Mouse (Mus musculus): Measurements from ENCODE around the gene Tmsb15b1.
A peak's percentile ranks its signal among the peaks of the same experiment; 100 is the strongest.
"Not testable (repeated sequence)": the region's sequence is repeated elsewhere in the genome, so short reads cannot be mapped to it uniquely, and the experiment has no call there.

Tmsb15b1 gene

DNA sequence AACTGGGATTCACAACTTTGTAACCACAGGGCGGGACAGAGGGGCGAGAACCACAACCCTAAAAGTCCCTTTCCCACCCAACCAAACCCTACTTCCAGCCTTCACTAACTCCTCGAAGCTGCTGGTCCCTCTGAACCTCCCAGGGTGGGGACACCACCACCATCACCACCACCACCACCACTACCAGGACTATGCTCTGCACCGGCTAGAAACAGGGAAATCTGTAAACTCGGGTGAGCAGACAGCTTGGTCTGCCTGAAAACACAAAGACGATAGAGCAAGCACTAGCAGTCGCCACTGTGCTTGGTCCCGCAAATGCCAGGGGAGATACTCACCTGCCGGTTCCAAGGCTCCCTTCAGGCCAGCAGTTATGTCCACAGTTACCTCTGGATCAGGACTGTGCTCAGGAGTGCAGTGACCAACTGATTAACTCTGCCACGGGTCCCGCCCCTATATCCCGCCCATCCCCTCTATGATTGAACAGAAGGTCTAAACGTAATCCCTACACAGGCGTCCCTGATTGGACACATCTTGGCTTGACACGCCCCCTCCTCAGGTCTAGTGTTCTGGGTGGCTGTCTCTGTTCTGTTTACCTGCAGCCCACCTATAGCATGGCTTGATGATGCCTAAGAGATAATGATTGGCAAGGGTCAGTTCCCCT lies at the start of gene Tmsb15b1, which contains the start of gene Tmsb15l:
Gene Tmsb15b1 (minus strand): TSS at position 451 of the 661 bp plus-strand sequence.
Gene Tmsb15l (minus strand): TSS at position 446 of the 661 bp plus-strand sequence.
- DNase-seq, result peak; percentile 91

GRCm38 (mm10) chrX:137019310-137019709 lies 42.6 kb upstream of the Tmsb15b1 start:
- no peak for DNase-seq

DNA sequence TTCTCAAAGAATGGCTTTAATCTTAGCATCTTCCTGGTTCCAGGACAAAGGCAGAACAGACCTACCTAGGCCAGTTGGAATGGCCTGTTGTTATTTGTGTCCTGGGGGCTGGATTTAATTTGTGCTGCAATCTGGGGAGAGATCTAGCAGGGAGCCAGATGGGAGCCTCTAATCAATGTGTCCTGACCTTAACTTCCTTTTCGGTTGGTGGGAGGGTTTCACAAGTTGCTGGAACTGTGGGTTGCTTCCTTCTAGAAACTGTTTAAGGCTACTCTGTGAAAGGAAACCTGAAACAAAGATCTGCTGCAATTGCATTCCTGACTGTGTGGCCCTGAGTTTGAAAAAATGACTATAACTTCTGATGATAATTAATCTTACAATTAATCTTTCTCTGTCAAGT lies 41.0 kb upstream of the Tmsb15b1 start:
- no peak for DNase-seq

DNA sequence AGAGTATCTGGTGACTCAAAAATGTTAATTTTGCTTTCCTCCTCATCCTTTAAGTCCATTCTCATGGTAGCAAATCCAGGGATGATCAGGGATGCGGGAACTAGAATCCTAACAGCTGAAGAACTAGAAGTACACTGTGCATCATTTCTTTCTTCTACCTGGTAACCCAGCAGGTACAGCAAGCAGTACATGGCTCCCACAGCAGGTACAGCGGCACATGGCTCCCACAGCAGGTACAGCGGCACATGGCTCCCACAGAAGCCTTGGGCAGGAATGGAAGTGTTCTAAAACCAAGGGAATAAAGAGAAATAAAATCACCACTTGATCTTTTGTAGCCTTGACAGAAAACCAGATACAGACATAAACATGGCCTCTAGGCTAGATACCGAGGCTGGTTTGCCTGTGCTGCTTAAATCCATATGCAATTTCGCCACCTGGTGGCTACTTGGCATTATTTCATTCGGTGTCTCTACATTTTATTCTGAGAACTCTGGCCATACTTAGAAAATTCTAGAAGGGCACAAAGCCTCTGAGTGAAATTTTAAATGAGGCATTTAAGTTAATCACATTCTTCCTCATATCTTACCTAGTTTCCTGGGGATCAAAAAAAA lies 38.5 kb upstream of the Tmsb15b1 start:
- DNase-seq, result peak; percentile 27

- no peak for DNase-seq
These were observed 19.6 kb upstream of the Tmsb15b1 start for GRCm38 (mm10) chrX:136996256-136996655.

GRCm38 (mm10) chrX:136993641-136994040 lies 17.0 kb upstream of the Tmsb15b1 start:
- DNase-seq, result no peak

GRCm38 (mm10) chrX:136992978-136993547 lies 16.4 kb upstream of the Tmsb15b1 start, which contains the start of gene Zcchc18:
TSS of gene Zcchc18 (plus strand) at chrX:136993155.
- DNase-seq, result peak; percentile 90

- peak; percentile 14 for DNase-seq
These were observed 15.7 kb upstream of the Tmsb15b1 start for GRCm38 (mm10) chrX:136992191-136992965.

- no peak for DNase-seq
These were observed 14.6 kb upstream of the Tmsb15b1 start for GRCm38 (mm10) chrX:136991274-136991673.

DNA sequence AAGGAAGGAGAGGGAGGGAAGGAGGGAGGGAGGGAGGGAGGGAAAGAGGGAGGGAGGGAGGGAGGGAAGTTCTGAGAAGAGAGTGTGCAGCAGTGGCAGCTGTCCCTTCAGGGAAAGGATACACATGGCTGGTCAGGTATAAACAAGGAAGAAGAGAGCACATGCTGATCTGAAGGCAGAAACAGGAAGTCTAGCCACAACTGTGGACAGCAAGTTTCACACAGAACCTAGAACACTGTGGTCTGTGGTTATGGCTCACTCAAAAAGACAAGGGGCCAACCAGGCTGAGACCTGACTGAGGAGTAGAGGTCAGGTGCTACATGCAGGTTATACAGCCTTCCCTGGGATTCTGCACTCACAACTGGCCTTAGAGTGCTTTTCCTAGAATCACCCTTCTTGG lies 9.4 kb upstream of the Tmsb15b1 start:
- no peak for DNase-seq

DNA sequence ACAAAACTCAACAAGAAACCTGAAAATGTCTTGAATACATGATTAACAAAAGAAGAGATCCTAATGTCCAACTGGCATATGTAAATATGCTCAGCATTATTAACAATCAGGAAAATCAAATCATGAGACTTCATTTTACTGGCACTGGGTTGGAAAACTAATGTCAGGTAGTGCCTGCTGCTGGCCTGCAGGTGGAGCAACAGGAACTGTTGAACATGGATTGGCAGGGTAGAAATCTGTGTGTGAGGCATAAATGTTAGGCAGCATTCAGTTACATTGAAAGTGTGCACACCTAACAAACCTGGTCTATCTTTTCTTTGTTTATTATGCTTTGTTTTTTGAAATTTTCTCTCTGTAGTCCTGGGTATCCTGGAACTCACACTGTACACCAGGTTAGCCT lies 1.9 kb upstream of the Tmsb15b1 start:
- no peak for DNase-seq

DNA sequence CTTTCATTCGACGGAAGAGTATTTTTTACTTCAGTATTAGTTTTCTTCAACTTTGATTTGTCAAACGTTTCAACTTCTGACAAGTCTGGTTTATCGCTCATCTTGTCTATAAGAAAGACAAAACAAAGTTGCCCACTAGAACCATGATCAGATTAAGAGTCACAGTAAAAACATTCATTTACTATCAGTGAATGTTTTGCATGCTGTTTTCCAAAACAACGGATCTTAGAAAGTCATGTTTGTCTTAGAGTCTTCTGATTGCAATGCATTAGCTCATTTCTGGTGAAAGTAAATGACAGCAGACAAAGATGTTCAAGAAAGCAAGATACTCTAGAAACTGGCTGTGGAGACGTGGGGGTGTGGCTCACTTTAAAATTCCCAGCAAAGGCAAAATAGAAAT lies 1.3 kb downstream of the Tmsb15b1 start, which contains the start of gene Tmsb15b2:
Gene Tmsb15b2 (minus strand): TSS at position 101 of the 400 bp plus-strand sequence.
- DNase-seq, result not testable (repeated sequence)

GRCm38 (mm10) chrX:136959688-136960087 lies 17.0 kb downstream of the Tmsb15b1 start:
- no peak for DNase-seq

DNA sequence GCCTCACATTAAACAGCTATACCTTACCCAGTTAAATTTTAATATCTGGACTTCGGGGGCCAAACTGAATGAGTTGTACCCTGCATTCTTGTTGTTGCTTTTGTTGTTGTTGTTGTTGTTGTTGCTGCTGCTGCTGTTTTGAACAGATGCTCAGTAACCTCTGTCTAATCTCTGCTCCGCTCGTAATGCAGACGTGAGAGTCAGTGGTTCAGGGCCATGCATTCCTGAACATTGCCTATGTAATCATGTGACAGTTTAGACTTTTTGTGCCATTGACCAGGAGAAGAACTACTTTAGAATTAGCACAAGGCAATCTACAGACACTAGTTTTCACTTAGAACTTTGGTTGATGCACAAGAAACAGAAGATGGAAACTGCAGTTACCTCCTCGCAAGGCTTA lies 18.4 kb downstream of the Tmsb15b1 start:
- not testable (repeated sequence) for DNase-seq

- DNase-seq, result peak; percentile 84
These were observed 18.9 kb downstream of the Tmsb15b1 start for GRCm38 (mm10) chrX:136957583-136958279.

DNA sequence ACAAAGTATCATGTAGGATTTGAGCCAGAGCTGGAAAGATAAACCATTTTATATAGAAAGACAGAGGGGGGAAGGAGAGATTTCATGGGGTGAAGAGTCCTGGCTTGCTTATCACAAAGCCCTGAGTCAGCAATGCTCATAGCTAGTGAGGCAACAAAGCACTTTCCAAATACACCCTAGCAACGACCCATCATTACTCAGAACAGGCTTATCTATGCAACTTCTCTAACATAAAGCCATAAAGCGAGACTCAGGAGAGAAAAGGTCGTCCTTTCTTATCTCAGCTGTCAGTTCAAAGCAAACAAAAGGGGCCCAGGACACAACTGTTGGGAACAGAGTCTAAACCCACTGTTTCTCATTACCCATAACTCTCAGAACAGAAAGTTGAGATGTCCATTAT lies 38.7 kb downstream of the Tmsb15b1 start:
- DNase-seq, result no peak

DNA sequence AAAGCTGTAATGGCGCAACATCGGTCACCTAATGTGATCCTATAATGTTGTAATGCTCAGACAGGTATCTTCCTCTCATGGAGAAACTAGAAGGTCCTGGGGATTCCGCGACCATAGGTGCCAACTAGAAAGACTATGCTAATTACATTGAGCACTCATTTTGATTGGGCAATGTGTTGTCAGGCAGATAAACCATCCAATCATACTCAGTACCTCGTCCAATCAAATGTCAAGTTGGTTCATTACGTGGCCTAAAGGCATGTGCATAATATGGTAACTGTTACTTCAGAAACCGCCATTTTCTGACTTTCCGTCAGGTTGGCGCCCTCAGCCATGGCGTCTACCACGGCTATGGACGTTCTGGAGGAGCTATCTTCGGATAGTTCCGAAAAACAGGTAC lies 49.6 kb downstream of the Tmsb15b1 start, which contains the start of gene H2bfm:
Gene H2bfm (plus strand): TSS at position 295 of the 400 bp plus-strand sequence.
- no peak for DNase-seq

GRCm38 (mm10) chrX:136925863-136926262 lies 50.8 kb downstream of the Tmsb15b1 start:
- no peak for DNase-seq

Data from layer of hippocampus, adult 9-11 months (tissue).